Mouse (Mus musculus): ENCODE results near the gene Wbp1l.
A peak's percentile ranks its signal among the peaks of the same experiment; 100 is the strongest.

Gene Wbp1l

GRCm38 (mm10) chr19:46629807-46630206, 30.9 kb downstream of the Wbp1l start:
- no peak for DNase-seq (ENCODE audit: low spot score in 2 of 2)

GRCm38 (mm10) chr19:46631637-46632036, 32.8 kb downstream of the Wbp1l start:
- no peak for DNase-seq (ENCODE audit: low spot score in 2 of 2)

GRCm38 (mm10) chr19:46635766-46636165, 36.9 kb downstream of the Wbp1l start:
- no peak for DNase-seq (ENCODE audit: low spot score in 2 of 2)

GRCm38 (mm10) chr19:46637598-46637997, 38.7 kb downstream of the Wbp1l start:
- no peak for DNase-seq (ENCODE audit: low spot score in 2 of 2)

GRCm38 (mm10) chr19:46639053-46639452, 40.2 kb downstream of the Wbp1l start:
- no peak for DNase-seq (ENCODE audit: low spot score in 2 of 2)

GRCm38 (mm10) chr19:46639496-46639895, 40.6 kb downstream of the Wbp1l start:
- no peak for DNase-seq (ENCODE audit: low spot score in 2 of 2)

GRCm38 (mm10) chr19:46640780-46641179, 41.9 kb downstream of the Wbp1l start:
- DNase-seq (ENCODE audit: low spot score in 2 of 2): no peak

- DNase-seq (ENCODE audit: low spot score in 2 of 2): peak; percentile 80 to 85
Observed at GRCm38 (mm10) chr19:46641420-46642085, 42.7 kb downstream of the Wbp1l start.

GRCm38 (mm10) chr19:46642136-46642753, 43.4 kb downstream of the Wbp1l start:
- no peak for DNase-seq (ENCODE audit: low spot score in 2 of 2)

GRCm38 (mm10) chr19:46643236-46643635, 44.4 kb downstream of the Wbp1l start:
- peak in 1 of 2 experiments; percentile 54 for DNase-seq (ENCODE audit: low spot score in 2 of 2)

GRCm38 (mm10) chr19:46644343-46644792, 45.5 kb downstream of the Wbp1l start:
- DNase-seq (ENCODE audit: low spot score in 2 of 2): peak in 1 of 2 experiments; percentile 40

GRCm38 (mm10) chr19:46644793-46645602, 46.1 kb downstream of the Wbp1l start:
- peak; percentile 82 to 86 for DNase-seq (ENCODE audit: low spot score in 2 of 2)

GRCm38 (mm10) chr19:46646041-46646481, 47.2 kb downstream of the Wbp1l start:
- DNase-seq (ENCODE audit: low spot score in 2 of 2): no peak

- peak; percentile 49 to 66 for DNase-seq (ENCODE audit: low spot score in 2 of 2)
Observed at GRCm38 (mm10) chr19:46647254-46647653, 48.4 kb downstream of the Wbp1l start.

- peak in 1 of 2 experiments; percentile 42 for DNase-seq (ENCODE audit: low spot score in 2 of 2)
Observed at GRCm38 (mm10) chr19:46647850-46648249, 49.0 kb downstream of the Wbp1l start.

GRCm38 (mm10) chr19:46648565-46648964, 49.7 kb downstream of the Wbp1l start:
- no peak for DNase-seq (ENCODE audit: low spot score in 2 of 2)

GRCm38 (mm10) chr19:46653188-46653587, 54.3 kb downstream of the Wbp1l start:
- no peak for DNase-seq (ENCODE audit: low spot score in 2 of 2)

- DNase-seq (ENCODE audit: low spot score in 2 of 2): no peak
Observed at GRCm38 (mm10) chr19:46653616-46654235, 54.8 kb downstream of the Wbp1l start.

GRCm38 (mm10) chr19:46655626-46656025, 56.7 kb downstream of the Wbp1l start:
- DNase-seq (ENCODE audit: low spot score in 2 of 2): no peak

GRCm38 (mm10) chr19:46656151-46656840, 57.4 kb downstream of the Wbp1l start:
- DNase-seq (ENCODE audit: low spot score in 2 of 2): no peak

GRCm38 (mm10) chr19:46657339-46658020, 58.6 kb downstream of the Wbp1l start:
- DNase-seq (ENCODE audit: low spot score in 2 of 2): no peak
